Mouse (Mus musculus) G1E (cell line): ENCODE measurements around the gene Krt10. TPM values are rescaled to one million over a fixed set of nuclear protein-coding genes. Genes with fewer than 3 reads are reported as not detected.

ENCODE experiments used
- ATAC-seq: 2 replicates; pipeline ENCODE4 v1.8.0; 2016; ENCODE audit warnings: mild to moderate bottlenecking; ENCODE audit not compliant: insufficient number of reproducible peaks, poor library complexity, low FRiP score, severe bottlenecking; ENCODE audit errors: extremely low read depth
- DNase-seq: peaks from one replicate; pipeline ENCODE4 v3.0.0; 2012; ENCODE audit warnings: low spot score
- H3K27me3 ChIP-seq: 2 replicates; pipeline ENCODE4 v1.6.1; 2012; ENCODE audit warnings: mild to moderate bottlenecking, low read length, inconsistent platforms; ENCODE audit not compliant: insufficient read depth
- H3K36me3 ChIP-seq: replicated peaks from 2 replicates; pipeline ENCODE3; 2012; ENCODE audit warnings: mild to moderate bottlenecking, inconsistent platforms
- H3K4me1 ChIP-seq: 2 replicates; pipeline ENCODE4 v1.6.1; 2012; ENCODE audit warnings: low read depth, low read length, inconsistent platforms, mixed read lengths; ENCODE audit not compliant: insufficient read depth
- H3K4me3 ChIP-seq: 2 replicates; pipeline ENCODE4 v1.5.1; 2012; ENCODE audit warnings: low read depth, mild to moderate bottlenecking, inconsistent platforms, low read length, moderate library complexity, mixed read lengths
- H3K9me3 ChIP-seq: replicated peaks from 2 replicates; pipeline ENCODE4 v1.6.1; 2012; ENCODE audit warnings: inconsistent platforms
- CTCF ChIP-seq: IDR thresholded peaks from 2 replicates; pipeline ENCODE4 v1.5.1; 2012; ENCODE audit warnings: low read depth, low read length, inconsistent platforms, mixed read lengths
- GATA1 ChIP-seq: IDR thresholded peaks from 2 replicates; pipeline ENCODE4 v1.6.1; 2012; ENCODE audit warnings: borderline replicate concordance, low read length, inconsistent platforms, mixed read lengths
- GATA2 ChIP-seq: IDR thresholded peaks from 2 replicates; pipeline ENCODE4 v1.6.1; 2012; ENCODE audit warnings: low read depth, low read length, inconsistent platforms, borderline replicate concordance
- POLR2AphosphoS5 ChIP-seq: IDR thresholded peaks from 2 replicates; pipeline ENCODE4 v1.6.1; 2012; ENCODE audit warnings: low read depth, low read length, inconsistent platforms; ENCODE audit not compliant: insufficient replicate concordance
- TAL1 ChIP-seq: conservative IDR thresholded peaks from 2 replicates; pipeline ENCODE4 v1.6.1; 2012; ENCODE audit warnings: low read depth, low read length, inconsistent platforms, mixed read lengths
- polyA plus RNA-seq: library from polyadenylated mRNA; stranded (reverse); fragments of >175 nt; gene quantifications from 2 replicates; pipeline ENCODE4 v1.2.3, GENCODE M21; 2012
- total RNA-seq, 2 experiments: library from RNA; stranded (forward) in 1 of 2; stranded (reverse) in 1 of 2; fragments of 200-1000 nt in 1 of 2; fragments of >200 nt in 1 of 2; fragmentation: Nextera tagmentation in 1 of 2; gene quantifications; 2 replicates each; pipeline ENCODE4 v1.2.3; 2014 to 2017

Gene Krt10
- total RNA-seq (2014; fragmentation: Nextera tagmentation) (5.6 and 8.6 TPM in 2 replicates), total RNA-seq (2017) (1.7 and 2.0 TPM in 2 replicates), polyA plus RNA-seq (8.5 and 12.5 TPM in 2 replicates)

DNA sequence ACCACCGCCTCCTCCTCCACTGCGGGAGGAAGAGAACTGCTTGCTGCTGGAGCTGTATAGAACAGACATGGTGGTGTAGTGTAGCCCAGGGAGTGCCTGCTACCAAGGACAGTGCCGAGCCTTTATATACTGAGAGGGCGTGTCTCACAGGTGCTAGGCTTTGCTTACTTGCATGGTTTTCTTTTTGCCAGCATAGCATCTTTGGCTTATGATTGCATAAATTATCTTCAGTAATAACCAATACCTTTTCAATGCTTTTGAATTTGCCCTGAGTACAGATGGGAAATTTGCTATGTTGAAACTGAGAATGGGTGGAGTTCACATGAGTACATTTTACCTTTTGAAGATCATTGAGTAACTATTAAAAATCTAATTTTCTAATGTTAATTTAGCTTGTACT lies at the start of gene Krt10:
Gene Krt10 (minus strand): TSS at position 101 of the 400 bp plus-strand sequence.
- Histone ChIP-seq H3K36me3 (peaks cover 19% of the 10 kb centered on the region), H3K4me1 (peaks cover 22% of the 10 kb centered on the region), H3K27me3 (no peaks in the 10 kb centered on the region), H3K4me3 (no peak within 1 kb of the TSS), H3K9me3 (no peaks in the 10 kb centered on the region)
- no peak for DNase-seq
- TF ChIP-seq GATA1: no peak
- no peak for TF ChIP-seq GATA2
- no peak for TF ChIP-seq TAL1
- TF ChIP-seq POLR2AphosphoS5: no peak
- no peak for TF ChIP-seq CTCF
- ATAC-seq: no peak

DNA sequence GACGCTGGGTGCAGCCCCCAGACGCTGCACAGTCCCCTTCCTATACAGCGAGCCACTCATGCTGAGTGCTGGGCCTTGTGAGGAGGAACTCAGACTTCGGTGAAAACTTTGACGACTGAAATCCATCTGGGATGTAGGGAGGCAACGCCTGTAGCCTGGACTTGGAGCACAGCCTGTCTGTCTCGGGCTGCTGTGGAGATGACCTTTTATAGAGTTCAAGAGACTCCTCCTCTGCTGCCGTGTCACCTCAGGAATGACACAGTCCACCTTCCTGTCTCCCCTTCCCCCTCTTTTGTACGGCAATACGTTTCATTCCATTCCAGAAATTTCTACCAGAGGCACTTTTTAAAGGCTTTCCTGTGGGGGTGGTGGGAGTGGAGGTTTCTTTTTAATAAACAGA lies 48.8 kb upstream of the Krt10 start, which contains the start of gene Krt20:
Gene Krt20 (minus strand): TSS at position 179 of the 400 bp plus-strand sequence.
- no peak for ATAC-seq
- DNase-seq: no peak
- no peaks in the 10 kb centered on the region for H3K9me3 ChIP-seq
- H3K4me1 ChIP-seq: no peaks in the 10 kb centered on the region
- H3K36me3 ChIP-seq: no peaks in the 10 kb centered on the region
- 0 out of 2 replicates have a peak, but pooled peaks cover 2% of the 10 kb centered on the region for H3K27me3 ChIP-seq
- no peak within 1 kb of the TSS for H3K4me3 ChIP-seq
- no peak for TF ChIP-seq GATA2
- no peak for TF ChIP-seq GATA1
- TF ChIP-seq TAL1: no peak
- no peak for TF ChIP-seq POLR2AphosphoS5
- no peak for TF ChIP-seq CTCF

DNA sequence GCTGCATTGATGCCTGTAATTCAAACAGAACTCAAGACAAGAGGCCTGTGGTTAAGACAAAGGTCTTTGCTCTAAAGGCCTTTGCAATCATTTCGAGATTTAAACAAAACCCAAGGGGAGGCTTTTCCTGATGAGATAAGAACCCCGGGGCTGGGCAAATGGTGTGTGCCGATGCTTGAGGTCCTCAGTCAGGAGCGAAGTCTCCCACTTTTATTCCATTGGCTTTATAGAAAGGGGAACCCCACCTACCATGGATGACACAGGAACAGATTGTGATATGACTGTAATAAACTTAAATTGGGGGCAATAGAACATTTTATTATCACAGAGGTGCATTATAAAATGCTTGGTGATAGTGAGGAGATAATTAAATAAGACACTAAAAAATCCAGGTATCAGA lies 47.5 kb upstream of the Krt10 start:
- Histone ChIP-seq H3K4me1 (no peaks in the 10 kb centered on the region), H3K4me3 (no peak overlapping the region), H3K36me3 (no peaks in the 10 kb centered on the region), H3K9me3 (no peaks in the 10 kb centered on the region), H3K27me3 (0 out of 2 replicates have a peak, but pooled peaks cover 2% of the 10 kb centered on the region)
- ATAC-seq (no peak), DNase-seq (no peak)
- TF ChIP-seq GATA2 (no peak), CTCF (no peak), POLR2AphosphoS5 (no peak), TAL1 (no peak), GATA1 (no peak)

DNA sequence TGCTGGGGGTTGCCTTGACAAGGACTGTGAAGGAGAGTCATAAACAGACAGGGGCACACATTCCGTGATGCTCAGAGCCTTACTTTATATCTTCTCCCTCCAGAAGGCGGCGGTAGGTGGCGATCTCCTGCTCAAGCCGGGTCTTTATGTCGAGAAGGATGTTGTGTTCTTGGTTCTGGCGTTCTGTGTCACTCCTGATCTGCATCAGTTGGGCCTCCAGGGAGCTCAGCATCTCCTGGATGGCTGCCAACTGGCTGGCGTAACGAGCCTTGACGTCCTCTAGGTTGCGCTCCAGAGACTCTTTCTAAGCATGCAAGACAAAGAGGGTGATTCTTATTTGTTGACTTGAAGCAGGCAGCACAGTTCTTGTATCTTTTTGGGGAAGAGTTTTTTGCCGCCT lies 41.5 kb upstream of the Krt10 start:
- no peaks in the 10 kb centered on the region for H3K36me3 ChIP-seq
- no peaks in the 10 kb centered on the region for H3K27me3 ChIP-seq
- no peak for ATAC-seq

DNA sequence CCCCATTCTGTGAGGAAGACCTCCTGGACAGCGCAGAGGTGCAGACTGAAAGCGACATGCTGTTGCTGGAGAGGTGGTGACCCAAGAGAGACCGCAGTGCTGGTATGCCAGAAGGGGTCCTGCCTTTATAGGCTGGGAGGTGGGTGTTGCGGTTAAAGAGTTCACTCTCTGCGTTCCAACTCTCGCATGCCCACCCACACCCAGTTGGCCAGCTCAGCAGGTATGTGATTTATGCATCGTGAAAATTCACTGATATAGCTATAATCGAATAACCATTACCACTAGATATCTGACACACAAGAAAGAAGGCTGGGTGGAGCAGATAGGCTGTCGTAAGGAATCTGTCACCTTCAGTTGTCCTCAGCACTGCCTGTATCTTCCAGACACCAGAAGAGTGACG lies 33.0 kb upstream of the Krt10 start, which contains the start of gene Krt12:
Gene Krt12 (minus strand): TSS at position 101 of the 400 bp plus-strand sequence.
- no peak for ATAC-seq

More for the DNA sequence above, 41.5 kb upstream of the Krt10 start:
- Histone ChIP-seq H3K4me1 (no peaks in the 10 kb centered on the region), H3K4me3 (no peak overlapping the region), H3K9me3 (no peaks in the 10 kb centered on the region)
- TF ChIP-seq CTCF (no peak), GATA2 (no peak), GATA1 (no peak), TAL1 (no peak), POLR2AphosphoS5 (no peak)
- DNase-seq: no peak

DNA sequence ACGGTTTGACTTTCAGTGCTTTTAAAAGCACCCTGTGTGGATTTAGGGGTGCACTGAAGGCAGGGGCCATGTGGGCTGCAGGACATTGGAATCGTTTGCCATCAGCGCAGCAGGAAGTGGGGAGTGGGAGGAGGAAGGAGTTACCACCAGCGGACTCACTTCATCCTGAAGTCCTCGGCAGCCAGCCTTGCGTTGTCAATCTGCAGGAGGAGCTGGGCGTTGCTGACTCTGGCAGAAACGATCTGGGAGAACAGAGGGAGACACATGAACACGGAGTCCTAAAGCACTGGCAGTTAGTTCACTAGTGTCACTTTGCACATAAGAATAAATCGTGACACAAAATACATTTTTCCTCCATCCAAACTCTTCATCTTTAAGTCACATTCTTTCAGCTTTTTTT lies 31.4 kb upstream of the Krt10 start:
- DNase-seq (no peak), ATAC-seq (no peak)
- Histone ChIP-seq H3K4me1 (no peaks in the 10 kb centered on the region), H3K9me3 (no peaks in the 10 kb centered on the region), H3K36me3 (no peaks in the 10 kb centered on the region), H3K4me3 (no peak overlapping the region), H3K27me3 (0 out of 2 replicates have a peak, but pooled peaks cover 3% of the 10 kb centered on the region)
- TF ChIP-seq CTCF: no peak
- no peak for TF ChIP-seq POLR2AphosphoS5
- no peak for TF ChIP-seq GATA1
- no peak for TF ChIP-seq TAL1
- TF ChIP-seq GATA2: no peak

More for the DNA sequence above, 33.0 kb upstream of the Krt10 start, which contains the start of gene Krt12:
- Histone ChIP-seq H3K27me3 (0 out of 2 replicates have a peak, but pooled peaks cover 3% of the 10 kb centered on the region), H3K9me3 (no peaks in the 10 kb centered on the region), H3K36me3 (no peaks in the 10 kb centered on the region), H3K4me3 (no peak within 1 kb of the TSS), H3K4me1 (no peaks in the 10 kb centered on the region)
- DNase-seq: no peak
- TF ChIP-seq POLR2AphosphoS5 (no peak), CTCF (no peak), GATA1 (no peak), TAL1 (no peak), GATA2 (no peak)

DNA sequence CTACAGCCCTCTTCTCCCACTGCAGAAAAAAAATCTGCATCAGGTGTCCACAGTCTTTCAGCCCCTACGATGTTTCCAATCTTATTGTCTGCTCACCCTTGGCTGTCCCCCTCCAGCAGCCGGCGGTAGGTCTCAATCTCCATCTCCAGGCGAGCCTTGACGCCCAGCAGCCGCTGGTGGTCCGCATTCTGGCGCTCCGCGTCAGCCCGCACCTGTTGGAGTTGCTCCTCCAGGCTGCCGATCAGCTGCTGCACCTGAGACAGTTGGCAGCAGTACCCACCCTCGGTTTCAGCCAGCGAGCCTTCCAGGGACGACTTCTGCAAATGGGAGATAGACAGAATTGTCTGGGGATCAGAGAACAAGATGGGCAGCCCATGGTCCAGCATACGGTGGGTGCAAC lies 28.7 kb upstream of the Krt10 start:
- 0 out of 2 replicates have a peak, but pooled peaks cover 3% of the 10 kb centered on the region for H3K27me3 ChIP-seq
- H3K9me3 ChIP-seq: no peaks in the 10 kb centered on the region

More for the DNA sequence above, 28.7 kb upstream of the Krt10 start:
- TF ChIP-seq GATA2 (no peak), TAL1 (no peak), GATA1 (no peak), POLR2AphosphoS5 (no peak), CTCF (no peak)
- H3K4me1 ChIP-seq: no peaks in the 10 kb centered on the region
- no peaks in the 10 kb centered on the region for H3K36me3 ChIP-seq
- no peak overlapping the region for H3K4me3 ChIP-seq
- no peak for DNase-seq
- no peak for ATAC-seq
